Mouse (Mus musculus): ENCODE results near the gene Atp1a1. TPM values are rescaled to one million over a fixed set of nuclear protein-coding genes. Genes with fewer than 3 reads are reported as not detected.

The Atp1a1 gene
- polyA plus RNA-seq, 1 experiment, result 483 TPM

DNA sequence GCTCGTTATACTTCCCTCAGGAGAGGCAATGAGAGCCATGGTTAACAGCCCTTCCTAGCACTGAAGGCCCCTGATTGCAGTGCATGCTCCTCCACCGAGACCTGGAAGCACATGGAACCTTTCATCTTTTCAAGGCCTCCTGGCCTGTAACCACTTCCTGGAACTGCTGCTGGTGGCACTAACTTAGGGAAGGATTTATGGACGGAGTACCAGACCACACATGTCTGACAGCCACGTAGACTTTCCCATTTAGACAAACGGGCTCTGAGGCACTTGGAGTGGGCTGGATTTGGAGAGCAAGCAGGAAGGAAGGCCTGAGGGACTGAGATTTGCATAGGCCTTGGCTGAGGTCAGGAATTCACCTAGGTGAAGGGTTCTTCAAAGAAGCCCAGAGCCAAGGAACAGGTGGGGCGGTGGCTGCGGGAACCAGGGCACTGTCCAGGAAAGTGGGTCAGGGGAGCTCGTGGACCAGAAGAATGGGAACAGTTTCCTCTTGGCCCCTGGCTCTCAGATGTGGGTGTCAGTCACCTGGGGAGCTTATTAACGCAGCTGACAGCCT lies 28.9 kb downstream of the Atp1a1 start:
- no peak for TF ChIP-seq GATA1 (IDR thresholded peaks at IDR 0.05; ENCODE audit: borderline replicate concordance, low read length)
- no peak for TF ChIP-seq FLI1 (IDR thresholded peaks at IDR 0.05; ENCODE audit: low read length)
- H3K4me3 ChIP-seq (replicated peaks), result no peak overlapping the region
- H3K27me3 ChIP-seq (replicated peaks), result peaks cover 9% of the 10 kb centered on the region
- H3K36me3 ChIP-seq (replicated peaks; ENCODE audit: low read length), result peaks cover 63% of the 10 kb centered on the region
- peaks cover 12% of the 10 kb centered on the region for H3K4me1 ChIP-seq
- H3K9me3 ChIP-seq, result peaks cover 5% of the 10 kb centered on the region

DNA sequence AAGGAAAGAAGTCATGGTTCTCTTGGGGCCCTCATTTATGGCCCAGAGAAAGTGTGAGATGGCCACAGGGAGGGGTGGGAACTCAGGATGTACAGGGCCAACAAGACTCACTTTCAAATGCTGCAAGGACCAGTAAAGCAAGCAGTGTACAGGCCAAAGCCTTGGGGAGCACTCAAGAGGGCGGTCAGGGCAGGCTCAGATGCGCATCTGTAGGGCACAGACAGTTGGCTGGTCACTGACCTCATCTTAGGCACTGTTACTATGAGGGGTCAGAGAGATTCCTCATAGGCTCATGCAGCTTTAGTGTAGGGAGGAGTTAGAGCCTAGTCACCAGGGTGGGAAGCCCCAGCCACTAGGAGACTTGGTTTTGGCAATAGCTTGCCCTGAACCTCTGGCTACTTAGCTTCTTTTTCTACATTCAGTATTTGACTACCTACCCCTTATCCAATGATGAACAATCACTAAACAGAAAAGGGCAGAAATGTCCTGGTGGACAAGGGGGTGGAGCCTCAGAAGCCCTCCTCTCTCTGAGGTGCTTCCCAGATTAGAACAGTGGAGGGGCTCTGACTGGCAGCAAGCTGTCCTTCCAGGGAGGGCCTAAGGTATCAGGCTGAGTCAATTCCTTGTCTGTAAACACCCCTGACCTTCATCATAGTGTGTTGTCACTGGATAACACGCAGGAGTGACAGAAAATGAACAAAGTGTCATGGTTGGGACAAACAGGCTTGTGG lies 29.9 kb downstream of the Atp1a1 start:
- H3K27me3 ChIP-seq (replicated peaks), result peaks cover 9% of the 10 kb centered on the region
- peaks cover 53% of the 10 kb centered on the region for H3K36me3 ChIP-seq (replicated peaks; ENCODE audit: low read length)
- H3K4me1 ChIP-seq, result peaks cover 12% of the 10 kb centered on the region
- H3K4me3 ChIP-seq (replicated peaks), result no peak overlapping the region
- peaks cover 13% of the 10 kb centered on the region for H3K9me3 ChIP-seq
- no peak for TF ChIP-seq GATA1 (IDR thresholded peaks at IDR 0.05; ENCODE audit: borderline replicate concordance, low read length)
- TF ChIP-seq FLI1 (IDR thresholded peaks at IDR 0.05; ENCODE audit: low read length), result no peak

DNA sequence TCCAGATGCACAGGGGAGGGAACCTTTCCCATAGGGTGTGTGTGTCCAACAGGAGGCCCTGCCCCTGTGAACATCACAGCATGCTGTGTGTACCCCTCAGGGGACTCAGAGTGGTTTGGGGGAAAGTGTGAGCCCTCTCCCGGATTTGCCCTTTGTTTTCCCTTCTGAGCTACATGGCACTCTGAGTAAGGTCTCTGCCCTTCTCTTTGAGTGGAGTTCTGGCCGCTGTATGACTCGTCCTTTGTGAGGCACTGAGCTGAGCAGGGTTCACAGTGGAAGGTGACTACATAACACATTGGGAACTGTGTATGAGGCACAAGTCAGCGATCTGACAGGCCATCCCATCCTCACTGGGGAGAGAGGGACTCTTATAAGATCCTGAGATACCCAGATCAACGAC lies 31.5 kb downstream of the Atp1a1 start:
- Histone ChIP-seq H3K27me3 (replicated peaks) (peaks cover 9% of the 10 kb centered on the region), H3K36me3 (replicated peaks; ENCODE audit: low read length) (peaks cover 37% of the 10 kb centered on the region), H3K4me3 (replicated peaks) (no peak overlapping the region), H3K9me3 (peaks cover 19% of the 10 kb centered on the region), H3K4me1 (peaks cover 6% of the 10 kb centered on the region; the same call in 1 of the 2 replicates)
- TF ChIP-seq GATA1 (IDR thresholded peaks at IDR 0.05; ENCODE audit: borderline replicate concordance, low read length) (no peak), FLI1 (IDR thresholded peaks at IDR 0.05; ENCODE audit: low read length) (no peak)

DNA sequence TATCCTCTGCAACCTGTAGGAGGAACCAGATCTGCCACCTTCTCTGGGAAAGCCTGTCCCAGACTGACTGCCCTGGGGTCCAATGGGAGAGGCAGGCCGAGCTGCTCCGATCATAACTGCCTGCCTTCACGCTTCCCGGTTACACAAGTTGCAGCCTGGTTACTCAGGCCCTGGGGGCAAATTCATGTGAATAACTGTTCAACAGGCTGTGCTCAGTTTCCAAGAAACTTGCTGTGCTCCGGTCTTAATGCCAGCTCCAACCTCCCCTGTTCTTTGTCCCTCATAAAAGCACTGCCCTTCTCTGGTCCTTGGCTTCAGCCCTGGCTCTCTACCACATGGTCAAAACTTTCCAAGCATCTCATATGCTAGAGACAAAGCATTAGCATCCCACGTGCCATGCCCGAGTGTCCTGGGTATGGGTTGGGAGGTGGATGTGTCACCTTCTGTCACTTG lies 32.3 kb downstream of the Atp1a1 start:
- no peak for TF ChIP-seq GATA1 (IDR thresholded peaks at IDR 0.05; ENCODE audit: borderline replicate concordance, low read length)
- TF ChIP-seq FLI1 (IDR thresholded peaks at IDR 0.05; ENCODE audit: low read length), result no peak
- Histone ChIP-seq H3K36me3 (replicated peaks; ENCODE audit: low read length) (peaks cover 29% of the 10 kb centered on the region), H3K4me1 (peaks cover 6% of the 10 kb centered on the region; the same call in 1 of the 2 replicates), H3K9me3 (peaks cover 22% of the 10 kb centered on the region), H3K27me3 (replicated peaks) (peaks cover 9% of the 10 kb centered on the region), H3K4me3 (replicated peaks) (no peak overlapping the region)

DNA sequence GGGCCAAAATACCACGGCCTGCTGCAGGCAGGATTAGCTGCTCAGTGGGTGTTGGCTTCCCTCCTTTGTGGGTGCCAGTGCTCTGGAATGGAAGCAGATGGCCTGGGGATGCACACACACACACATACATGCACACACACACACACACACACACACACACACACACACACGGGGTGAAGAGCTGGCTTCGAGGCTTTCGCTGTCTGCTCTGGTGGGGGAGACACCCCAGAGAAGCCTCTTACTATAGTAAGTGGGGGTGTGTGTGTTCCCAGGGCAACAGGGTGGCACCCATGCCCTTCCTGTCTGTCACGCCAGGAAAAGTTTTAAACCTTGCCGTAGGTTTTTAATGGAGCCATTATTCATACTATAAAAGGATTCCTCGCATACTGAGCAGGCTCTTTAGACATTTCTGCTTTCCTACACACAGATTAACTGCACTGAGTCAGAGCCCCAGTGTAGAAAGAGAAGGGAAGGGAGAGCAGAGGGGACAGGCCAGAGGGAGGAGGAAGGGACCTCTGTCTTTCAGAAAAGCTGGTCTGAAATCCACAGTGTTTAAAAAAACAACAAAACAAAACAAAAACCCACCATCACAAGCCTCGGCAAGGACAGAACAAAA lies 32.9 kb downstream of the Atp1a1 start:
- Histone ChIP-seq H3K4me3 (replicated peaks) (no peak overlapping the region), H3K9me3 (peaks cover 22% of the 10 kb centered on the region), H3K27me3 (replicated peaks) (peaks cover 9% of the 10 kb centered on the region), H3K36me3 (replicated peaks; ENCODE audit: low read length) (peaks cover 23% of the 10 kb centered on the region), H3K4me1 (peaks cover 6% of the 10 kb centered on the region; the same call in 1 of the 2 replicates)
- no peak for TF ChIP-seq GATA1 (IDR thresholded peaks at IDR 0.05; ENCODE audit: borderline replicate concordance, low read length)
- TF ChIP-seq FLI1 (IDR thresholded peaks at IDR 0.05; ENCODE audit: low read length), result no peak

DNA sequence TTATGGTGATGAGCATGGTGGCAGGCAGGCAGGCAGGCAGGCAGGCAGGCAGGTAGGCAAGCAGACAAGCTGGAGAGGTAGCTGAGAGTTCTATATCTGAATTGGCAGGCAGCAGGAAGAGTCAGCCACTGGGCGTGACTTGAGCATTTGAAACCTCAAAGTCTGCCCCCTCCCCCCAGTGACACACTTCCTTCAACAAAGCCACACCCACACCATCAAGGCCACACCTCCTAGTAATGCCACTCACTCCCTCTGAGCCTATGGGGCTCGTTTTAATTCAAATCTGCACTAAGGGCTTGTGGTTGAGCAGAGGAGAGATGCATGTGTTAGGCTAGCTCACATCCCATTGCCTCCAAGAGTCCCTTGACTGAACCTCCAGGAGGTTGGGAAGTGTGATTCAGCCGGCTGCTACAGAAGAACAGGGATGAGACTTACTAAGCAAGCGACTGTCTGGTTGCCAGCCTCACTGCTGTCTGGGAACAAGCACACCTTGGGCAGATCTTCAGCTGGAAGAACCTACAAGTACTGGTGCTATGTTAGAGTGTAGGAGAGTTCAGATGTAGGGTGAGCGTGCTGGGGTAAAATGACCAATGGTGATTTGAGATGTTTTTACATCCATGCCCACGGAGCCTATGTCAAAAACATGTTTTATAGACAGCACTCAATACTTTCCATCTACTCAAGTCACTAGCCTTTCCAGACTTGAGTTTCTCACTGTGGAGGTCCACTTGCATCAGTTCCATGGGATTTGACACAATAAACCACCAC lies 33.6 kb downstream of the Atp1a1 start:
- Histone ChIP-seq H3K4me1 (peaks cover 6% of the 10 kb centered on the region; the same call in 1 of the 2 replicates), H3K9me3 (peaks cover 22% of the 10 kb centered on the region), H3K36me3 (replicated peaks; ENCODE audit: low read length) (peaks cover 16% of the 10 kb centered on the region), H3K27me3 (replicated peaks) (peaks cover 9% of the 10 kb centered on the region), H3K4me3 (replicated peaks) (no peak overlapping the region)
- TF ChIP-seq FLI1 (IDR thresholded peaks at IDR 0.05; ENCODE audit: low read length) (no peak), GATA1 (IDR thresholded peaks at IDR 0.05; ENCODE audit: borderline replicate concordance, low read length) (no peak)

DNA sequence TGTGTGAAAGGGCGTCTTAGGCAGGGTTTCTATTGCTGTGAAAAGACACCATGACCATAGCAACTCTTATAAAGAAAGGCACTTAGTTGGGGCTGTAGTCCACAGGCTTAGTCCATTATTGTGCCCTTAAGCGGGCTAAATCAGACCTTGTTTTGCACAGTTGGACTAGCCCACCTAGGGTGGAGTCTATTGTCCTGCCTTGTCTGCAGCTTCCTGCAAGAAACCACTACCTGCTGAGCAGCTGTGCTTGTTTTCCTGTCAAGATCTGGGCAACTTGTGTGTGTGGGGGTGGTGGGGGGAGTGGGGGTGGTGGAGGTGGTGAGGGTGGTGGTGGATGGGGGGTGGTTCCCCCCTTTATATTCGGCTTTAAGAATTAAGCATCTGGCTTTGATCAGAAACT lies 34.2 kb downstream of the Atp1a1 start:
- Histone ChIP-seq H3K27me3 (replicated peaks) (peaks cover 9% of the 10 kb centered on the region), H3K4me3 (replicated peaks) (no peak overlapping the region), H3K4me1 (peaks cover 6% of the 10 kb centered on the region; the same call in 1 of the 2 replicates), H3K9me3 (peaks cover 22% of the 10 kb centered on the region), H3K36me3 (replicated peaks; ENCODE audit: low read length) (peaks cover 9% of the 10 kb centered on the region)
- TF ChIP-seq GATA1 (IDR thresholded peaks at IDR 0.05; ENCODE audit: borderline replicate concordance, low read length) (no peak), FLI1 (IDR thresholded peaks at IDR 0.05; ENCODE audit: low read length) (no peak)

DNA sequence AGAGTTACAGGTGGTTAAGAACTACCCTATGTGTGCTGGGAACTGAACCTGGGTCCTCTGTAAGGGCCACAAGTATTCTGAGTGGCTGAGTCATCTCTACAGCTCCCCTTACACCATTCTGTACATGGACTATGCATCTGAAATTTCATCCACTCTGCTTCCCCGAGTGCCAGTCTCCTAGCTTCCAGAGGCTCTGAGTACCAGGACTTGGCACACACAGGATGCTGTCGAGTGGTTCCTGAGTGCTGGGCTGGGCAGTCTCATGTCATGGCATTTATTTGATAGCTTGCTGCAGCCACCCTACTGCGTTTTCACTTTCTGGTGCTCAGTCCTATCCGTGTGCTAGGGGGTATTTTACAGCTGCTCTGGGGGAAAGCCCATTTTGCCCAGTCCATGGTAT lies 35.9 kb downstream of the Atp1a1 start:
- TF ChIP-seq GATA1 (IDR thresholded peaks at IDR 0.05; ENCODE audit: borderline replicate concordance, low read length) (no peak), FLI1 (IDR thresholded peaks at IDR 0.05; ENCODE audit: low read length) (no peak)
- Histone ChIP-seq H3K4me3 (replicated peaks) (no peak overlapping the region), H3K9me3 (peaks cover 22% of the 10 kb centered on the region), H3K27me3 (replicated peaks) (peaks cover 9% of the 10 kb centered on the region), H3K4me1 (peaks cover 6% of the 10 kb centered on the region; the same call in 1 of the 2 replicates), H3K36me3 (replicated peaks; ENCODE audit: low read length) (no peaks in the 10 kb centered on the region)

DNA sequence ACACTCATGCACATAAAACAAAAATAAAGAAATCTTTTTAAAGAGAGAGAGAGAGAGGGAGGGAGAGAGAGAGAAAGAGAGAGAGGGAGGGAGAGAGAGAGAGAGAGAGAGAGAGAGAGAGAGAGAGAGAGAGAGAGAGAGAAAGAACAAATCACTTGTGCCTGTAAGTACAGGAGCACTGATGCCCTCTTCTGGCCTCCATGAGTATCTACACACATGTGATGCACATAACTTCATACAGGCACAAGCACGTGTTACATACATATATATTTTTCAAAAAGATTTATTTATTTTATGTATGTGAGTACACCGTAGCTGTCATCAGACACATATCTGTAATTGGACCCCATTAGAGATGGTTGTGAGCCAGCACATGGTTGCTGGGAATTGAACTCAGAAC lies 40.5 kb downstream of the Atp1a1 start:
- Histone ChIP-seq H3K4me1 (peaks cover 14% of the 10 kb centered on the region), H3K4me3 (replicated peaks) (no peak overlapping the region), H3K27me3 (replicated peaks) (no peaks in the 10 kb centered on the region), H3K9me3 (peaks cover 7% of the 10 kb centered on the region), H3K36me3 (replicated peaks; ENCODE audit: low read length) (no peaks in the 10 kb centered on the region)
- TF ChIP-seq GATA1 (IDR thresholded peaks at IDR 0.05; ENCODE audit: borderline replicate concordance, low read length), result no peak
- no peak for TF ChIP-seq FLI1 (IDR thresholded peaks at IDR 0.05; ENCODE audit: low read length)
